Mouse (Mus musculus) heart, postnatal 14 days (tissue): ENCODE results near the gene Mapk8ip1. TPM values are rescaled to one million over a fixed set of nuclear protein-coding genes. Genes with fewer than 3 reads are reported as not detected.
A peak's percentile ranks its signal among the peaks of the same experiment; 100 is the strongest.

ENCODE experiments used
- DNase-seq, 2 experiments: peaks; one replicate each; pipeline ENCODE4 v3.0.0; 2021 to 2022
- intact Hi-C: fragments of 180-260 bp; cut with DNase I; formaldehyde crosslinking; loops from one replicate; pipeline ENCODE4 v1.15.1; 2025
- total RNA-seq, 2 experiments: library from RNA; stranded (reverse); gene quantifications; 2 replicates each; pipeline ENCODE4 v1.2.3; 2021

Gene Mapk8ip1
- total RNA-seq, 2 experiments from 2014 or later, result 7.4 to 8.6 TPM

DNA sequence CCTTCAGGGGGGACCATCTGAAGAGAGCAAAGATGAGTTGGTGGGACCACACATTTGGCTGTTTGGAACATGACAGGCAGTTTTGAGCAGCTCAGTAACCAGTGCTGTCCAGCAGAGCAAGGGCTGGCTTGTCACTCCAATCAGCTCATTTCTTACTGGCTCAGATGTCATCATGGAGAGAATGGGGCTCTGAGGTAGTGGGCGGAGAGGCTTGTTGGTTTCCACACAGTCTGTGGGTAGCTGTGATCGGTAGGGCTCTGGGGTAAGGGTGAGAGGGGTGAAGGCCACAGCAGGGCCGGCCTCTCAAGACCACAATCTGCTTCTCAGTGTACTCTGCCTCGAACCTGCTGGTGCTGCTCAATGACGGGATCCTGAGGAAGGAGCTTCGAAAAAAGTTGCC, 24.8 kb downstream of the Mapk8ip1 start:
- intact Hi-C loops, result no loop called here
- no peak for DNase-seq

DNA sequence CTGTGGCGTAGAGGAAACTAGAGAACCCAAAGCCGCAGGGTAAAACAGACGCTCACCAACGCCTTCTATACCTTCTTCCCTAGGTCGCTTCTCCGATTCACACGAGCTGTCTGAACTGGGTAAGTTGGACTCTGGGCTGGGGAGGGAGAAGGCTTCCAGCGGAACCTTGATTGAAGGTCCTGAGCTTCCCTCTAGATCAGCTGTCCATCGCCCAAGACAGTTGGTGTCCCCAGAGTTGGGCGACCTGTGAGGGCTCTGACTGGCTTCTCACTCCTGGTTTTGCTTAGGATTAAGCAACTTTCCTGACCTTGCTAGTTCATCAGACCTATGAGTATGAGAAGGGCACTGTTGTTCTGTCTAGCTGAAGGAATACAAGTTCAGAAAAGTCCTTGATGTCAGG, 25.3 kb downstream of the Mapk8ip1 start:
- no peak for DNase-seq
- intact Hi-C loops, result loop anchor here (2.0 kb wide), 1 partner anchor 61 kb away; no protein-coding TSS in a partner anchor

DNA sequence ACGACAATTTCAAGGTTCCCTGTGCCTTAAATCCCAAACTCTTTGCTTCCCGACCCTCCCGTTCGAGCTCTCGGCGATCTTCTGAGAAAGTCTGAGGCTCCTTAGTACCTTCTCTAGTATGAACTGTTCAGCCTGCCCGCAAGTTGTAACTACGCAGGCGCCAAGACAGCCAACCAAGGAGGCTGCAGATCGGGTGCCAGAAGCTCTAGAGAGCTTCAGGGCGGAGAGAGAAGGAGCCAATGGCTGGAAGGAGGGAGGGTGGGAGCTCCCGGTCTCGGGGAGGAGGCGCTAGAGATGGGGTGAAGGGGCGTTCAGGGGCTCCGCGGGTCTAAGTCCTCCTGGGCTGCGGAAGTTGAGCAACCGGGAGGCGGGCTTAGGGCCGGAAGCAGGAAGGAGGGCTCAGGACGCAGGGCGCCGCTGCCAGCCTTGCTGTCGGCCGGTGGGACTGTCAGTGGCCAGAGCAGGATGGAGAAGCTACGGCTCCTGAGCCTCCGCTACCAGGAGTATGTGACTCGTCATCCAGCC, 25.9 kb downstream of the Mapk8ip1 start:
- intact Hi-C loops, result loop anchor here (2.0 kb wide), 1 partner anchor 62 kb away; no protein-coding TSS in a partner anchor
- DNase-seq, result peak; percentile 95

DNA sequence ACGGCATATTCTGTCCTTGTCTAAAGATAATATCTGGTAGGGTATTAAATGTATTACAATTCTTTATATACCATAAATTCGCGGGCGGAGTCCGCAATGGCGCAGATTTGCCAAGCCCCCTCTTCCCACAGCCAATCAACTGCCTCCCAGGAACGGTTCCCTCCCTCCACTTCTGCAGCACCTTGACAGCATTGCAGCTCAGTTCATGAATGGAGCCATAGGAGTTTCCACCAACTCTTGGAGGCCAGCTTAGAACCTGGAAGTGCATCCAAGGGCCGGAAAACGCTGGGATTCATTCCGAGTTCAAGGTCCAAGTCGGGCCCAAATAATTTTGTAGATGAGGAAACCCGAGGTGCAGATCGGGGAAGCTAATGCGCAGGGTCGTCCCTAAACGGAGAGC, 26.5 kb downstream of the Mapk8ip1 start, which contains the start of the genes Pex16 and Large2:
Gene Pex16 (plus strand): TSS at position 163 of the 400 bp plus-strand sequence.
Gene Large2 (minus strand): TSS at position 356 of the 400 bp plus-strand sequence.
- intact Hi-C loops, result loop anchor here (2.0 kb wide), 1 partner anchor 62 kb away; no protein-coding TSS in a partner anchor
- DNase-seq, result peak in 1 of 2 experiments; percentile 26

DNA sequence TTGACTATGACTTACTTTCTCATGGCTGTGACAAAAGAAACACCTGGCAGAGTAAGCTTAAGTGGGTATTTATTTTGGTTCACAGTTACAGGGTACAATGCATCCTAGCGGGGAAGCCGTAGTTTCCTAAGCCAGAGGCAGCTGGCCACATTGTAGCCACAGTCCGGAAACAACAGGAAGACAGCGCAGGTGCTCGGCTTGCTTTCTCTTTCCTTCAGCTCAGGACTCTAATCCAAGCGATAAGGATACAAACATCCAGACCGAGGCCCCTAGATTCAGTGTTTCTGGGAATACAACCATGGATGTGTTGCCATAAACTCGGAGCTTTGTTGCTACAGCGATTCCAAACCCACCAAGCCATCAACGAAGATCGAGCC, 27.6 kb downstream of the Mapk8ip1 start:
- no peak for DNase-seq
- intact Hi-C loops, result no loop called here

DNA sequence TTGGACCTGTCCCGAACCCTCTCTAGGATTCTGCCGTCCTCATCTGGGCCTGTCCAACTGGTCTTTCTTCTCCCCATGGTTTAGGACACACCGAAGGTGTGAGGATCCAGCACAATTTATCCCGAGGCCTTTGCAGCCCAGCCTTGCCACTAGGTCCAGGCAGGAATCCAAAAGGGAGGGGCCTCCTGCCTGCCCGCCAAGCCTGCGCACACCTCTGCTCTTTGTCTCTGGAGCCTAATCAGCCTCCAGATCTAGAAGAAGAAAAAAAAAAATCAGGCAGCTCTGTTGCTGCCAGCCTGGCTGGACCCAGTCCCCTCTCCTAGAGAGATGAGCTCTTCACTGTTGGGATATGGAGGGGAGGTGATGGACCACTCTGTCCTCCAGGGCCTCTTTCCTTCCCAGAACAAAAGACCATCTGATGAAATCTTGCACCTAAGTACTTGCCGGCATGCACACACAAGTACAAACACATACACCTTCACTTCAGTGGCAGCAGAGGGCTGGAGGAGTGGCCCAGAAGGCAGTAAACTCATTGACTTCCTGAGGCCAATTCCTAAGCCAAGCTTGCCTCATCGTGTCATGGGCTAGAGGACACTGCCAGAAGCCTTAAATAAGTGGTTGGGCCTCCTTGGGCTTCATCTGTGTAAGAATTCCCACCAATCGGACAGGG, 28.2 kb downstream of the Mapk8ip1 start:
- DNase-seq, result no peak
- intact Hi-C loops, result no loop called here

DNA sequence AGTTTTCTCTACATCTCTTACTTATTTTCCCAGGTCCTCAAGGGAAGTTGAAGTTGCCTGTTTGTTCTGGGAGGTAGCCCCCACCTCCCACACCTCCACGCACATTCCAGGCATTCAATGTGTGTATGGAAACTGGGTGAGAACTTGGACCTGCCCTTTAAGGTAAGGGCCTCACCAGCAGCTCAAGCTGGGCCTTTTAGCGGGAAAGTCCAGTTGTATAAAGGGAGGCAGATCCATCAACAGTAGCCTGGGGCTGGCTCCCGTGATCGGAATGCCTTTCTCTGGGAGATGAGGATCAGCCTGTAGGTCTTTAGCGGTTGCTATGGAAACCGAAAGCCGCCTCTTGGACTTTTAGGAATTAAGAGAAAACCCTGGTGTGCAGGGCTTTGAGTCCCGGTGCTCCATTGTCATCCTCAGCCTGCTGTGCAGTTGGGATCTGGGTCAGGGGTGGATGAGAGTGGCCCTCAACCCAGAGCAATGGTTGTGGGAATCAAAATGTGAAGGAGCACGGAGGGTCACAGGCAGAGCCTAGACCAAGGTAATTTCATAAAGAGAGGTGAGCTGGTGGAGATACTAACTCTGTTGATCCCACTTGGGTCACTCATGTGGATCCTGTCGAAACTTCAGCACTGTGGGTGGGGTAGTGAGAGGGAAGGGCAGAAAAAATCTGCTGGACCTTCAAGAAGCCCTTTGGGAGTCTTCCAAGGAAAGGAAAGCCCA, 28.9 kb downstream of the Mapk8ip1 start:
- intact Hi-C loops, result no loop called here
- no peak for DNase-seq

DNA sequence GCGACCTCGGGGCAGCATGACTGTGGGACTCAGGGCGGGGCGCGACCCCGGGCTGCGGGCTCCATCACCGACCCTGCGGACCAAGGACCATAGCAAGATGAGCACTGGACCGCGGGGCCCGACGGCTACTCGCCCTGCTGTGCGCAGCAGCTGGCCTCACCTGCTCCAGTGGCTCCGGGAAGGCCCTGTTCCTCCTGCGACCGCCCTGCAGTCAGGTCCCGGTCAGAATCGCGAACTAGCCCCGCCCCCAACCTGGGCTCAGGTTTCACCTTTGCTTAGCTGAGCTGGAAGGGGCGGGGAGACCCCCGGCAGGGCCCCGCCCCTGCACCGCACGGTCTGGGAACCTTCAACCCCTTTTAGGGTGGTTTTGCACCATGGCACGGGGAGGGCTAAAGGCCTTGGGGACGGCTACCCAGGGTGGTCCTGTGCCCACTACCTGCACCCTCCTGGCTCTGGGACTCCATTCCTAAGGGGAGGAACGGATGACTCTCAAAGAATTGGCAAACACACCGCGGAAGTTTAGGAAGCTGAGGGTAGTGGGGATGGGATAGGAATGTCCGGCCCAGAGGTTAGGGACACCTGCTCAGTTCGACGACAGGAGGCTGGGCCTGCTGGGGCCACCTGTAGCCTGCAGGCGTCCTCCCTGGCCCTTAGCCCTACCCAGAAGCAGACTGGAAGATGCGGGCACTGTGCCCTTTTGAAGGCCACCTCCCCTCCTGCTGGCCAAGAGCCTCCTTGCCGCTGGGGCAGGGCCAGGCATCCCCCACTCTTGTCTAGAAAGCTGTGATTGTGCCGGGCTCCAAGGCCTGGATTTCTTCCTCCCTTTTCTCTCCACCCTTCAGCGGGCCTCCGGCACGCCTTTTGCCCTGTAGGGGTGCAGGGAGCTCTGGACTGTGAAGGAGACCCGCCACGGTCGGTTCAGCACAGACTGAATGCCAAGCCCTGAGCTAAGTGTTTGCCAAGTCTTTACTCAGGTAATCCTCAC, 29.9 kb downstream of the Mapk8ip1 start:
- no peak for DNase-seq
- intact Hi-C loops, result no loop called here

DNA sequence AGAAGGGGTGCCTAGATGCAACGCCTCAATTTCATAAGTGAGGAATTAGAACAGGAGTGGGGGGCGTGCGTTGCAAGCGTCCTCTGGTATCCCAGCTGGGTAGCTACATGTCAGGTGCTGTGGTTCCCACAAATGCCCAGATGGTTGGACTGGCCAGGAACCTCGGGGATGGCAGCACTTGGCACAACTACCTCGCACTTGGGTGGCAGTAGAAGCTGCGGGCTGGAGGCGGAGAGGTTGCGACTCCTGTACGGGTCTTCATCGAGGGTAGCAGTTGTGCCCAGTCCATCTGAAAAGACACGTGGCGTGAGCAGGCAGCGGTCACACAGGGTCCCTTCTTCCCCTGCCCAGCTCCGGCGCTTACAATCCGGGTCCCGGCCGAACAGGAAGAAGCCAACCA, 30.7 kb downstream of the Mapk8ip1 start:
- no peak for DNase-seq
- intact Hi-C loops, result no loop called here

DNA sequence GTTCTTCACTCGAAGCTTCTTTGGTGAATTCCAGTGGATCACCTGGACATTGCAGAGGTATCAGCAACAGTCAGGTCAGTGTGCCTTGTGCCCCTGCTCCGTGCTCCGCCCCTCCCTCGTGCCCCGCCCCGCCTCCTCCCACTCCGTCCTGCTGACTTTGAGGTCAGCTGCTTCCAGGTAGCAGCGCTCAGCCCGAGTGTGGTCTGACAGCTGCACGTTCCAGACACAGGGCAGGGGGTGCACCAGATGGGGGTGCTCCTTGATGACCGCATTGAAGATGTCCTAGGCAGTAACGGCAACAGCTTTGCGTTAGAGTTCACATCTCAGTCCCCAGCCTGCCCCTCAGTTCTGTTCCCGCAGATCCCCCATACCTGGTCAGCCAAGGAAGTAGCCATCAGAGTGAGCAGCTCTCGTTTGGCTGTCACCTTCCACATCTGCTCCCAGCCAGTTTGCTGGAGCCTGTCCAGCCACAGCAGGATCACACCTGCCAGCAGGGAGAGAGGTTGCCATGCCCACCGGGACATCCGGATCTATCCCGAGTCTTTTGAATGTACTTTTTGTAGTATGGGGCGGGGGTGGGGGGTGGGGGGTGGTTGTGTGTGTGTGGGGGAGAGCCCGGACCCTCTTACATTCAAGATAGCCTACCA, 33.6 kb downstream of the Mapk8ip1 start:
- DNase-seq, result no peak
- intact Hi-C loops, result no loop called here

DNA sequence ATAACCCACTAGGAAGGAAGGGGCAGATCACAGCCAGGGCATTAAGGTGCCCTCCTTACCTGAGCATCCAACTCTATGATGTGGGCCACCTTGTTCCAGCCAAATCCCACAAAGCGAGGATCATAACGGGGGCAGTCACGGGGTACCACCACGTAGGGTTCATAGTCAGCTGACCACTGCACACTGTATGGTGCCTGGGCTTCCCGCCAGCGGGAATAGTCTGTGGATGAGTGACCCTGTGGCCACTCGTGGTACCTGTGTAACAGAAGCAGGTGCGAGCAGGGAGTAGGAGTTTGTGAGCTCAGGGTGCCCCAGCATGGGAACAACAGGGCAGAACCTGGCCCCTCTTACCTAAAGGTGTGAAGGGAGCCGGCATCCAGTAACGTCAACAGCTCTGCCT, 35.5 kb downstream of the Mapk8ip1 start:
- intact Hi-C loops, result no loop called here
- DNase-seq, result no peak

DNA sequence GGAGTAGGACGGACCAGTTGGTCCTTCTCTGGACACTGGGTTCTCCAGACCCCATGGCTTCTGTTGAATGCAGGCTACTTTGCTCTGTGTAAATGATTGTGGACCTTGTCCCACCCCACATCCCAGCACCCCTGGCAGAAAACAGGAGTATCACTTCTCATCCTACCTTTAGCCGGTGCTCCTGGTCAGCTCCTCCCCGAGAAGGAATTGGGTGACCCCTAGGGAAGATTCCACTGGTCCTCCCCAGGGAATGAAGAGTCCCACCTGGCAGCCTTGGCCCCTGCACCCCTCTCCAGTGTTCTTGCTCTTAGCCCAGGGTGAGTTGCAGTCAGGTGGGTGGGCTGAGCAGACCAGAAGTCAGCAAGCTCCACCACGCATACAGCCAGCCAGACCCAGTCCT, 37.0 kb downstream of the Mapk8ip1 start:
- DNase-seq, result no peak
- intact Hi-C loops, result no loop called here

DNA sequence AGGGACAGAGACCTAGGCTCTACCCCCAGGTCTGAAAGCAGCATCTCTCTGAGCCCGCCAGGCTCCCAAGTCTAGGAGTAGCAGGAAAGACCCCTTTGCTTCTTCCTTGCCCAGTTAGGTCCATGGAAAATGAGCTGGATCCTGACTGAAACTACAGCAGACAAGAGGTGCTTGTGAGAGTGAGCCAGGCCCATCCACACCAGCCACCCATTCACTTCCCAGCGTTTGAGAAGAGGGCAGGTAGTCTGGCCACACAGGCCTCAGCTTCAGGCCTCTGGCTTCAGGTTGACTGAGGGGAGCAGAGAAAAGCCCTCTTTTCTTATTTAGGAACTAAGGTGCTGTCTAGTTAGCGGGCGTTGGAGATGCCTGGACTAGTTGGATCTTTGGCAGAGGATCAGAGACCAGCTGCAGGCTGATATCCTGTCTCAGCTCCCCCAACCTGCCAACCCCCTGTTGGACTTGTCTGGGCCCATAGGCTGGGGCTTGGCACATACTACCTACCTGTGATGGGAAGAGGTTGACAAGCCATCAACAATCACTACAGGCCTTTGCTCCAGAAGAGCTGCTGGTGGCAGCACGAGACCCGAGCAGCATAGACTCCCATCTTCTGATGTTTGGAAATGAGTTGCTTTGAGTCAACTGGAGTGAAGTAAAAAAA, 38.4 kb downstream of the Mapk8ip1 start:
- no peak for DNase-seq
- intact Hi-C loops, result no loop called here

DNA sequence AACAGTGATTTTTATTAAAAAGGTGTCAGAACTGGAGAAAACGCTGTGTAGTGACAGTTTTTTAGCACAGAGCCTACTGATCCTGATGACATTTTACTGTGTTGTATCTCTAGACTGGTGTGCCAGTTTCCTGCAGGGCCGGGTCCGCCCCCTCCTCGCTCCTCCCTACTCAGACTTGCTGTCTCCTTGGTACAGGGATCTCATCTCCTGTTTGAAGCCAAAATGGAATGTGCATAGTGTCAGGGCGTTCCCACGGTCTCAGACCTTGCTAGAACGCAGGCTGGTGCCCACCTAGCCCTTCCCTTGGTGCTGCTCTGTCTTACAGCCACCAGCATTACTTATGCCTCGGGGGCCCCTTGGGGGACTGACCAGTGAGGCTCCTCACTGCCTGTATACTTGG, 39.3 kb downstream of the Mapk8ip1 start:
- intact Hi-C loops, result no loop called here
- DNase-seq, result no peak

DNA sequence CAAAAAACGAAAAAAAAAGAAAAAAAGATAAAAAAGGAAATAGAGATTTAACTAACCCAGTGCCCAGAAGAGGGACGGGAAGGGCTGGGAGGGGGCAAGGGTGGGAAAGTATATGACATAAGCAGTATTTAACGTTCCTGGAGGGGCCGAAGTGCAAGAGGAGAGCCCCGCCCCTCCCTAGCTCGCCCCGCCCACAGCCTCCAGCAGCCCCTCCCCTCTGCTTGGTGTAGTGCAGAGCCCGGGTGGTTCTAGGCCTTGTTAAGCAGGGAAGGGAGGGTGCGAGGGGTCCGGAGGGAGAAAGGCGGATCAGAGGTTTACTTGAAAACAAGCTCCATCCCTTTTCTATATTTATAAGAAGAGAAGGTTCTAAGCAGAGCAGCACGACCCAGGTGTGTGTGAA, 40.2 kb downstream of the Mapk8ip1 start:
- intact Hi-C loops, result no loop called here
- DNase-seq, result no peak

DNA sequence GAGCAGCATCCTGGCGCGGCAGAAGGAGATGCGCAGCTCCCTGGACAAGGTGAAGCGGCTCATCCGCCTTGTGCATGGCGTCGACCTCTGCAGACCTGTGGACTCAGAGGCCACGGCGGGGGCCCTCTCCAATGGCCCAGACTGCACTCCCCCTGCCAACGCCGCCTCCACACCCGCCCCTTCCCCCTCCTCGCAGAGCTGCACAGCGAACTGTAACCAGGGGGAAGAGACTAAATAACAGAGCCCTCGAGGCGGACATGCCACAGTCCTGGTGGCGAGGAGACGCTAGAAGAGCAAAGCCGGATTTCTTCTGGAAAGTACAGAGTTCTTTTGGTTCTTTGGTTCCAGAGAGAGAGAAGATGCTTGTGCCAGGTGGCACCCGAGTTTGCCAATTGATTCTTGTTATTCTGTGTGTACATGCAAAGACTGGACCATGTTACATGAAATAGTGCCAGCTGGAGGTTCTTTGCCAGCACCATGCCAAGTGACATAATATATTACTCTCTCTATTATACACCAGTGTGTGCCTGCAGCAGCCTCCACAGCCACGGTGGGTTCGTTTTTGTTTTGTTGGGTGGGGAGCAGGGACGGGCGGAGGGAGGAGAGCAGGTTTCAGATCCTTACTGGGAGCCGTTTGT, 40.8 kb downstream of the Mapk8ip1 start:
- no peak for DNase-seq
- intact Hi-C loops, result no loop called here

DNA sequence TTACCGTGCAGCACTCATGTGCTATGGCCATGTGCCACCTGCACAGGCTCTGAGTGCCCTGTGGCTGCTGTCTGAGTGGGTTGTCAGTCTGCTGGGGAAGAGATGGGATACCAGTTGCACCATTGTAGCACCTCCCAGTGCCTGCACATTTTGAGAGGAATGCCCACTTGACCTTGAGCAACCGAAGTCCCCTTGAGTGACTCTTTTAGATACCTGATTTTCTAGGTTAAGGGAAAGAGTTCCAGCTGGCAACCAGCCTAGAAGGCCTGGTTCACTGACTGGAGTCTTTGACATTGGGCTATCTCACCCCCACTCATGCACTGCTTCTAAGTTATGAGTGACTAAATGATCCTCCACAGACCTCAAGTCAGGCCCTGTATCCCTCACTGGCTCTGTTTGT, 41.8 kb downstream of the Mapk8ip1 start:
- intact Hi-C loops, result no loop called here
- DNase-seq, result no peak

DNA sequence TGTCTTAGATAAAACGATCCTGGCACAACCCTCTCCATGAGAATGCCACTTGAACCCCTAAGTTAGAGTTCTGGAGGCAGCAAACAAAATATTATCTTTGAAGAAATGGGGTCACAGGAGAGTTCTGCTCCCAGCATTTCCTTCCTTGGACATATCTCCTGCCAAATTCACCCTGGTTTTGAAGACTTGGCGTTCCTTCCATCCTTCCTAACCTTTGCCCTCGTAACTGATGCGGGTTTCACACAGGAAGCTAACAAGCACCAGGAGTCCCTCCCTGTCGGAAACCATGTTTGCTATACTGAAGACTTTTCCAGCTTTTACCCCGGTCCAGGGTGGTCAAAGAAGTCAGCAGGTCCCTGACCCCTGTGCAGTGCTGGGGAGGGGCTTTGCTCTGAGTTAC, 46.8 kb downstream of the Mapk8ip1 start:
- no peak for DNase-seq
- intact Hi-C loops, result no loop called here

DNA sequence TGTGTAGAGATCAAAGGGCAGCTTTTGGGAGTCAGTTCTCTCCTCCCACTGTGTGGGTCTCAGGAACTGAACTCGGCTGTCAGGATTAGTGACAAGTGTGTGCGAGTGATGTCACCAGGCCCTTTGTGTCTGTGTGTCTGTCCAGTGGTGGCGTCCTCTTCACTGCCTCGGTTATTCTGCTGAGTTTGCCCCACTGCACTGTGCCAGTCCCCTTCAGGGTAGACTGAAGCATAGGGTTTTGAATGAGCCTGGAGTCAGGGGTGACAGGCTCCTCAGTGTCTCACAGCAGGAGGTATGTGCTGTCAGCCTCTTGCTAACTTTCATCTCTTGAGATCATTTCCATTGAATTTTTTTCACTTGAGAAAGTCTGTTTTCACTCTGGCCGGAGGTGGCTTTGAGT, 47.7 kb downstream of the Mapk8ip1 start:
- no peak for DNase-seq

More for the DNA sequence above, 47.7 kb downstream of the Mapk8ip1 start:
- intact Hi-C loops, result no loop called here
